Mouse (Mus musculus) liver, adult 2 months (tissue): ENCODE measurements at regions not wholly inside any gene's neighbourhood (a gene's known extent, or its start where the extent isn't known, plus 50 kb on each side); places are given as distances from the start of the nearest gene placed in this dataset.

Experiments
- DNase-seq: peaks from one replicate; pipeline ENCODE4 v3.0.0-alpha.2; 2011; ENCODE audit warnings: low read depth, low spot score; ENCODE audit errors: extremely low read depth
- H3K27ac ChIP-seq: fragments of 200-500 bp; replicated peaks from 2 replicates; pipeline ENCODE4 v1.5.1; 2012; ENCODE audit warnings: low read depth, mild to moderate bottlenecking, control low read depth, inconsistent platforms, low read length; ENCODE audit not compliant: insufficient read depth
- H3K27me3 ChIP-seq: fragments of 200-500 bp; 2 replicates; pipeline ENCODE4 v1.6.1; 2012; ENCODE audit warnings: mild to moderate bottlenecking, moderate library complexity, low read length, inconsistent platforms; ENCODE audit not compliant: control insufficient read depth, insufficient read depth
- H3K36me3 ChIP-seq: fragments of 200-500 bp; 2 replicates; pipeline ENCODE4 v1.6.1; 2012; ENCODE audit warnings: low read length, inconsistent platforms; ENCODE audit not compliant: control insufficient read depth, insufficient read depth
- H3K4me1 ChIP-seq: fragments of 200-500 bp; 2 replicates; pipeline ENCODE4 v1.6.1; 2011; ENCODE audit warnings: low read length; ENCODE audit not compliant: control insufficient read depth, insufficient read depth
- H3K4me3 ChIP-seq: fragments of 200-500 bp; 2 replicates; pipeline ENCODE4 v1.5.1; 2011; ENCODE audit warnings: low read depth, mild to moderate bottlenecking, control low read depth, low read length, moderate library complexity; ENCODE audit not compliant: insufficient read depth
- H3K79me2 ChIP-seq: fragments of 200-500 bp; 2 replicates; pipeline ENCODE4 v1.6.1; 2012; ENCODE audit warnings: inconsistent platforms, mild to moderate bottlenecking, low read length, moderate library complexity; ENCODE audit not compliant: control insufficient read depth, insufficient read depth
- H3K9ac ChIP-seq: fragments of 200-500 bp; 2 replicates; pipeline ENCODE4 v1.6.1; 2012; ENCODE audit warnings: low read depth, mild to moderate bottlenecking, control low read depth, inconsistent platforms, low read length
- CTCF ChIP-seq: fragments of 200-500 bp; IDR thresholded peaks from 2 replicates; pipeline ENCODE4 v1.5.1; 2011; ENCODE audit warnings: low read depth, low read length, control low read depth
- POLR2A ChIP-seq: fragments of 200-500 bp; IDR thresholded peaks from 2 replicates; pipeline ENCODE4 v1.6.1; 2011; ENCODE audit warnings: low read length, control low read depth; ENCODE audit not compliant: insufficient read depth; ENCODE audit errors: extremely low read depth
- WGBS: fragments of 180-500 bp; shearing (Covaris S2); methylation state at CpG from one replicate; pipeline ENCODE4 v1.1.7; 2018; 5-methylcytosine and 5-hydroxymethylcytosine counted together

DNA sequence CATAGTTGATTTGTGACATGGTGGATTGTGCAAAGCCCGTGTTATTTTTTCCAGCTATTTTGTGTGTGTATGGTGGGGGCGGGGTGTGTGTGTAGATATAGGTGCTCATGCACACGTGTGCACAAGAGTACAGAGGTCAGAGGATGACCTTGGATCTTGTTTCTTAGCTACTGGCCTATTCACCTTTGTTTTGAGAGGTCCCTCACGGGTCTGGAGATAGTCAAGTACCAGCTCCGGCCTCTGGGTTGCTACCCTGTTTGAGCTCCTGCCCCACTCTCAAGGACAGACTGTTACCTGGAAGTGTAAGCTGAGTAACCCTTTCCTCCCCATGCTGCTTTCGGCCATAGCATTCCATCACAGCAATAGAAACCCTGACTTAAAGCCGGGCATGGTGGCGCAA is 138.0 kb downstream of the Fam43a start:
- WGBS, result 70% methylated on average over 8 of the region's 8 CpGs
- H3K4me3 ChIP-seq, result no peak overlapping the region
- TF ChIP-seq CTCF (no peak), POLR2A (no peak)
- no peaks in the 10 kb centered on the region for H3K27me3 ChIP-seq
- no peaks in the 10 kb centered on the region for H3K36me3 ChIP-seq
- DNase-seq, result no peak
- no peak overlapping the region for H3K9ac ChIP-seq
- no peaks in the 10 kb centered on the region for H3K79me2 ChIP-seq
- no peaks in the 10 kb centered on the region for H3K4me1 ChIP-seq
- no peak overlapping the region for H3K27ac ChIP-seq

DNA sequence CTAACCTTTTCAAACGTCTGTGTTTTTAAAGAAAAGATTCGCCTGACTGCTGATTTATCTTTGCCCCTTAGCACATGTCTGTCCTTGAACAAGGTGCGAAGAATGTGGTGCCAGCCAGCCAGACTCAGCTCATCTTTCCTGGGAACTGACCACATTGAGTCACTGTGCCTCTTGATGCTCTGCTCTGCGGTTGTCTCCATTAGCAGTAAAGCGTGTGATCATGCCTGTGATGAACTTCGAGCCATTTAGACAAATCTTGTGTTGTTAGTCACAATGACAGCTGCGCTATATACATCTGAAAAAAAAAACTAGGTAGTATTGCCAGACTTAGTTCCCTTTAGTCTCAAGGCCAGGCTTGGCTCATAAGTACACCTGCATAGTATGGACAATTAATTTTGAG is 140.1 kb downstream of the Fam43a start:
- 86% methylated on average over 7 of the region's 7 CpGs for WGBS

DNA sequence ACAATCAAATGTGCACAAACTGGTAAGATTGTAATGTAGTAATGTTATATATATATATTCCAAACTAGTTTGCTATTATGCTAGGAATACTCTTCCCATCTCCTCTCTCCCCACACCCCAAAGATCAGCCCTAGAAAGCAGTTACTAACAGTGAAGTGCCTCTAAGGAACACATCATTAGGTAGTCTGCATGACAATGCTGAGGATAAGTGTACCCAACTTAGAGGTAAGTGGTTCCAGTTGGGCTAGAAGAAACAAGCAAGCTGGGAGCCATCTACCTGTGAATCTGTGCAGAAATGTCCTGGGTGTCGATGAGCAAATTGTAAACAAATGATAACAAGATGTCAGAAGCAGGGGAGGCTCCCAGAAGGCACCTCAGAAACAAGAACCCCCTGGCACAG is 141.7 kb downstream of the Fam43a start:
- Histone ChIP-seq H3K79me2 (no peaks in the 10 kb centered on the region), H3K9ac (no peak overlapping the region), H3K27ac (no peak overlapping the region), H3K4me1 (no peaks in the 10 kb centered on the region), H3K27me3 (no peaks in the 10 kb centered on the region), H3K36me3 (no peaks in the 10 kb centered on the region), H3K4me3 (no peak overlapping the region)
- 87% methylated on average over 1 of the region's 1 CpGs for WGBS
- no peak for DNase-seq
- no peak for TF ChIP-seq CTCF
- no peak for TF ChIP-seq POLR2A

More for the DNA sequence above, 140.1 kb downstream of the Fam43a start:
- Histone ChIP-seq H3K4me3 (no peak overlapping the region), H3K36me3 (no peaks in the 10 kb centered on the region), H3K79me2 (no peaks in the 10 kb centered on the region), H3K9ac (no peak overlapping the region), H3K27me3 (no peaks in the 10 kb centered on the region), H3K27ac (no peak overlapping the region), H3K4me1 (no peaks in the 10 kb centered on the region)
- no peak for DNase-seq
- TF ChIP-seq CTCF (no peak), POLR2A (no peak)

DNA sequence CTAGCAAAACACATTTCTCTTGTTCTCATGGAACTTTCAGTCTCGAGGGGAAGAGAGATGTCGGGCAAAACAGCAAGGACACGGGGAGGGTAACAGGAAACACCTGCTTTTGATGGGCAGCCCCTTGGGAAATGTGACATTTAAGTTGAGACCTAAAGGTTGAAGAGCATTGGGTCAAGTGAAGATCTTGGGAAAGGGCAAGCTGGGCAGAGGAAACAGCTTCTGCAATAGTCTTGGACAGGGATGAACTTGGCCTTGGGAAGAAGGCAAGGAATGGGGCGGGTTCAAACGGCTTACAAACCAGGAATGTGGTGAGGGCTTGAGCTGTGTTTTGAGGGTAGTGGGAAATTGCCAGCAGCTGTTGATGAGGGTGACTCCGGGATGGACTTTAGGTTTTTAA is 143.0 kb downstream of the Fam43a start:
- Histone ChIP-seq H3K4me1 (no peaks in the 10 kb centered on the region), H3K27ac (no peak overlapping the region), H3K4me3 (no peak overlapping the region), H3K9ac (no peak overlapping the region), H3K27me3 (no peaks in the 10 kb centered on the region), H3K79me2 (no peaks in the 10 kb centered on the region), H3K36me3 (no peaks in the 10 kb centered on the region)
- 84% methylated on average over 6 of the region's 6 CpGs for WGBS
- TF ChIP-seq CTCF, result no peak
- TF ChIP-seq POLR2A, result no peak
- no peak for DNase-seq

DNA sequence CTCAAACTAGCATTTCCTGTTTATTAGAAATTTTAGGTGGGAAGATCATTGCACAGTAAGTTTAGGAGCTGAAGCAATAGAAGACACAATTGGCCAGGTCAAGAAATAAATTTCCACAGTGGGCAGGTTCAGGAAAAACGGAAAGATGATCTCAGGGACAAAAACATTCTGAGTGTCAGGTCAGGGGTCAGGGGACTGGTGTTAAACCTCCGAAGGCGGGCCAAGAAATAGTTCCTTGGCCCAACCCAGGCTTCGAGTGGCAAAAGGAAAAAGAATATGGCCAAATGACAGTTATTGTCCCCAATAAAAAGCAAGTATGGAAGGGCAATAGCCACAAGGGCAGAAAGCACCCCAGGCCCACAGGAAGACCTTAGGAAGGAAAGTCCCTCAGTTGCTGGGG is 144.0 kb downstream of the Fam43a start:
- no peak for DNase-seq

DNA sequence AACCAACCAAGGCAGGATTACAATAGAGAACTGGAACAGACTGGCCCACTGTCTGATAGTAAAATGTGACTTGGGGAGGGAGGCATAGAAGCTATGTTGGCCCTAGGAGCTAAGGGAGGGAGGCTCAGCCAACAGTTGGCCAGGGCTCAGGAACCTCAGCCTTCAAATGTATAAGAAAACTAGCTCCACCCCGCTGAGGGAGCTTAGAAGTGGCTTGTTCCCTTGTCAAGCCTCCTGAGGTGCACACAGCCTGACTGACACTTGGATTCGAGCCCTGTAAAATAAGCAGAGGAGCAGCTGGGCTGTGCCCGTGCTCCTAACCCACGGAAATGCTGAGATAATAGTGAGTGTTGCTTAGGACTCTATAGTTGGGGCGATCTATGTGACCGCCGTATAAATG is 144.7 kb downstream of the Fam43a start:
- Histone ChIP-seq H3K79me2 (no peaks in the 10 kb centered on the region), H3K4me3 (no peak overlapping the region), H3K27ac (no peak overlapping the region), H3K4me1 (no peaks in the 10 kb centered on the region), H3K9ac (no peak overlapping the region), H3K36me3 (no peaks in the 10 kb centered on the region), H3K27me3 (no peaks in the 10 kb centered on the region)
- no peak for DNase-seq
- 83% methylated on average over 7 of the region's 7 CpGs for WGBS
- no peak for TF ChIP-seq CTCF
- no peak for TF ChIP-seq POLR2A

More for the DNA sequence above, 144.0 kb downstream of the Fam43a start:
- Histone ChIP-seq H3K4me1 (no peaks in the 10 kb centered on the region), H3K27ac (no peak overlapping the region), H3K4me3 (no peak overlapping the region), H3K9ac (no peak overlapping the region), H3K27me3 (no peaks in the 10 kb centered on the region), H3K36me3 (no peaks in the 10 kb centered on the region), H3K79me2 (no peaks in the 10 kb centered on the region)
- WGBS, result 88% methylated on average over 4 of the region's 4 CpGs
- TF ChIP-seq CTCF (no peak), POLR2A (no peak)
